ENCODE assay signal across 8 mouse cellular contexts in the genomic region with DNA sequence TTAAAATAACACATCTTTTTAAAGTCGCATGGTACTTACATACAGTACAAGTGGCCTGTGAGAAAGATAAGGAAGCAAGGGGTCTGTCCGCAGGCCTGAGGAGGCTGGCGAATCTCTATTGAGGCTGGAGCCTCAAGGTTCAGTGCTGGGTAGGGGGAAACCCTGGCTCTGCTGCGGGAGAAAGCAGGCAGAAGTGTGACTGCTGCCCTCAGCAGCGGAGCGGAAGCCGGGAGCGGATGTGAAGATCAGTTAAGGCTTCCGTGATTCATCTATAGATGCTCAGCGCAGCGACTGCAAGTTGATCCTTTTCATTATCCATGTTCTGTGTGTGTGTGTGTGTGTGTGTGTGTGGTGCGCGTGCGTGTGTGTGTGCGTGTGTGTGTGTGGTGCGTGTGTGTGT. TPM values are rescaled to one million over a fixed set of nuclear protein-coding genes. Genes with fewer than 3 reads are reported as not detected.
DNase-seq lines count a peak whose midpoint lies in the region; ATAC-seq and TF ChIP-seq lines count a peak whose summit lies in the region.

No protein-coding gene starts in this region.

- H3K27ac ChIP-seq in heart, embryonic 14.5 days (replicated peaks in 1 of 2; ENCODE audit: control insufficient read depth in 1 of 2, insufficient read depth in 1 of 2, low read depth in 2 of 2, low read length in 2 of 2), result no peak overlapping the region
- H3K27ac ChIP-seq in liver, postnatal 0 days (ENCODE audit: low read depth), result no peak overlapping the region

- no peaks in the 10 kb centered on the region for H3K36me3 ChIP-seq in heart, embryonic 14.5 days (ENCODE audit: control insufficient read depth, insufficient read depth, low read length)
- H3K36me3 ChIP-seq in liver, postnatal 0 days (replicated peaks; ENCODE audit: insufficient read depth, low read length), result no peaks in the 10 kb centered on the region

- H3K4me2 ChIP-seq in heart, embryonic 14.5 days (ENCODE audit: low read length), result peak overlapping the region; percentile 50
- H3K4me2 ChIP-seq in liver, postnatal 0 days (ENCODE audit: low read depth, low read length), result peak overlapping the region; percentile 38

- 0 out of 2 replicates have a peak, but pooled peaks cover 2% of the 10 kb centered on the region for H3K9me3 ChIP-seq in heart, embryonic 14.5 days (ENCODE audit: control insufficient read depth, low read length)
- no peaks in the 10 kb centered on the region for H3K9me3 ChIP-seq in liver, postnatal 0 days (ENCODE audit: low read length)

- no peaks in the 10 kb centered on the region for H3K27me3 ChIP-seq in heart, embryonic 14.5 days (ENCODE audit: control insufficient read depth, insufficient read depth, low read length)
- H3K27me3 ChIP-seq in liver, postnatal 0 days (ENCODE audit: insufficient read depth, low read length), result no peaks in the 10 kb centered on the region

- intact Hi-C loops in heart, postnatal 14 days (cut with DNase I), result loop anchor here (5.0 kb wide), 2 partner anchors 105 to 120 kb away; no protein-coding TSS in a partner anchor

- DNase-seq in heart, postnatal 14 days, result no peak
- peak; percentile 16 for DNase-seq in A20 (ENCODE audit: low read depth, low spot score)
- DNase-seq in liver, postnatal 0 days, result no peak
- no peak for DNase-seq in urinary bladder, postnatal 25 days (ENCODE audit: low spot score)
- no peak for DNase-seq in MN1 (ENCODE audit: low spot score)
- no peak for DNase-seq in layer of hippocampus, adult 9-11 months

- 51% methylated on average over 16 of the region's 16 CpGs for WGBS in heart, embryonic 14.5 days
- WGBS in liver, postnatal 0 days (ENCODE audit: insufficient replicate concordance), result 56% methylated on average over 16 of the region's 16 CpGs

- H3K4me3 ChIP-seq in heart, embryonic 14.5 days (ENCODE audit: control insufficient read depth in 1 of 2, insufficient read depth in 1 of 2, low read depth in 1 of 2, low read length in 2 of 2), result peak overlapping the region; percentile 11 to 45
- no peak overlapping the region for H3K4me3 ChIP-seq in liver, postnatal 0 days (ENCODE audit: low read depth, low read length)

- TF ChIP-seq CTCF in liver, postnatal 0 days (IDR thresholded peaks at IDR 0.05; ENCODE audit: low read depth), result no peak

- ATAC-seq in heart, embryonic 14.5 days (ENCODE audit: insufficient number of reproducible peaks, insufficient read depth, low FRiP score, low read depth), result no peak
- ATAC-seq in common myeloid progenitor, adult 5-6 weeks (replicated peaks; ENCODE audit: low read depth, poor library complexity, severe bottlenecking), result peak; percentile 70
- no peak for ATAC-seq in liver, postnatal 0 days

- H3K9ac ChIP-seq in heart, embryonic 14.5 days (ENCODE audit: low read length), result peak overlapping the region; percentile 38; the same call in 1 of the 2 replicates
- no peak overlapping the region for H3K9ac ChIP-seq in liver, postnatal 0 days (replicated peaks)

- TF ChIP-seq EP300 in liver, postnatal 0 days (IDR thresholded peaks at IDR 0.05; ENCODE audit: low read depth), result no peak

- 0 out of 4 replicates have a peak, but pooled peaks cover 0 to 2% of the 10 kb centered on the region in 2 experiments for H3K4me1 ChIP-seq in heart, embryonic 14.5 days (ENCODE audit: control insufficient read depth in 2 of 2, insufficient read depth in 2 of 2, low read length in 2 of 2)
- H3K4me1 ChIP-seq in liver, postnatal 0 days (ENCODE audit: insufficient read depth), result no peaks in the 10 kb centered on the region

RNA-seq across cellular contexts. Expression of a gene that starts 8.1 kb away (rescaled TPM):
- polyA plus RNA-seq in heart, embryonic 14.5 days (2014; fragmentation: Nextera tagmentation; extraction: Ambion mirVana), result 4.5 and 5.0 TPM in 2 replicates
- total RNA-seq in heart, postnatal 14 days (2021), result 1 to 10 TPM; 4.4 to 5.3 TPM
- total RNA-seq in common myeloid progenitor, adult 5-6 weeks (2017), result 2.7 and 6.4 TPM in 2 replicates
- polyA plus RNA-seq in liver, postnatal 0 days (2015; fragmentation: Nextera tagmentation; extraction: Ambion mirVana), result 0.46 and 0.52 TPM in 2 replicates

RNA-seq across cellular contexts. Expression of a gene that starts 47.1 kb away (rescaled TPM):
- 70.0 and 79.8 TPM in 2 replicates for polyA plus RNA-seq in heart, embryonic 14.5 days (2014; fragmentation: Nextera tagmentation; extraction: Ambion mirVana)
- total RNA-seq in heart, postnatal 14 days (2021), result 100 to 1,000 TPM; 116 to 118 TPM
- total RNA-seq in common myeloid progenitor, adult 5-6 weeks (2017), result 138 and 146 TPM in 2 replicates
- 31.6 and 34.6 TPM in 2 replicates for polyA plus RNA-seq in liver, postnatal 0 days (2015; fragmentation: Nextera tagmentation; extraction: Ambion mirVana)
